Mouse (Mus musculus): ENCODE results near the gene Acot12. TPM values are rescaled to one million over a fixed set of nuclear protein-coding genes. Genes with fewer than 3 reads are reported as not detected.

Acot12 gene
- polyA plus RNA-seq, 1 experiment from 2014 or later, result 0.18 TPM

GRCm38 (mm10) chr13:91719487-91719886, 21.8 kb upstream of the Acot12 start:
- no peak for ATAC-seq (ENCODE audit: low FRiP score, low TSS enrichment)
- TF ChIP-seq EP300 (optimal IDR thresholded peaks at IDR 0.05) (no peak), CTCF (IDR thresholded peaks at IDR 0.05; ENCODE audit: low read depth) (no peak)
- WGBS, result 96% methylated on average over 6 of the region's 6 CpGs
- Histone ChIP-seq H3K9ac (ENCODE audit: low read length) (no peak overlapping the region), H3K9me3 (ENCODE audit: control insufficient read depth, low read length) (no peaks in the 10 kb centered on the region), H3K4me2 (replicated peaks; ENCODE audit: low read depth) (no peak overlapping the region), H3K36me3 (ENCODE audit: control insufficient read depth, insufficient read depth, low read length) (no peaks in the 10 kb centered on the region), H3K4me3 (ENCODE audit: low read depth, low read length) (no peak overlapping the region), H3K4me1 (replicated peaks; ENCODE audit: control insufficient read depth, insufficient read depth) (no peaks in the 10 kb centered on the region), H3K27ac (replicated peaks) (no peak overlapping the region), H3K27me3 (ENCODE audit: control insufficient read depth, insufficient read depth, low read length) (no peaks in the 10 kb centered on the region)
- DNase-seq (ENCODE audit: low spot score), result no peak

- no peak overlapping the region for H3K4me2 ChIP-seq (replicated peaks; ENCODE audit: low read depth)
- WGBS, result 66% methylated on average over 8 of the region's 8 CpGs
- DNase-seq (ENCODE audit: low spot score) (no peak), ATAC-seq (ENCODE audit: low FRiP score, low TSS enrichment) (peak; percentile 56; the same call in 1 of the 2 replicates)
- peak; percentile 66 for TF ChIP-seq CTCF (IDR thresholded peaks at IDR 0.05; ENCODE audit: low read depth)
- no peak for TF ChIP-seq EP300 (optimal IDR thresholded peaks at IDR 0.05)
- no peak overlapping the region for H3K4me3 ChIP-seq (ENCODE audit: low read depth, low read length)
- H3K27ac ChIP-seq (replicated peaks), result no peak overlapping the region
- H3K36me3 ChIP-seq (ENCODE audit: control insufficient read depth, insufficient read depth, low read length), result no peaks in the 10 kb centered on the region
- H3K4me1 ChIP-seq (replicated peaks; ENCODE audit: control insufficient read depth, insufficient read depth), result no peaks in the 10 kb centered on the region
- H3K9ac ChIP-seq (ENCODE audit: low read length), result no peak overlapping the region
- no peaks in the 10 kb centered on the region for H3K9me3 ChIP-seq (ENCODE audit: control insufficient read depth, low read length)
- H3K27me3 ChIP-seq (ENCODE audit: control insufficient read depth, insufficient read depth, low read length), result no peaks in the 10 kb centered on the region
These were observed 18.1 kb upstream of the Acot12 start for GRCm38 (mm10) chr13:91723108-91723735.

- ATAC-seq (ENCODE audit: low FRiP score, low TSS enrichment), result no peak
- TF ChIP-seq EP300 (optimal IDR thresholded peaks at IDR 0.05) (no peak), CTCF (IDR thresholded peaks at IDR 0.05; ENCODE audit: low read depth) (no peak)
- H3K27ac ChIP-seq (replicated peaks), result no peak overlapping the region
- H3K36me3 ChIP-seq (ENCODE audit: control insufficient read depth, insufficient read depth, low read length), result no peaks in the 10 kb centered on the region
- H3K27me3 ChIP-seq (ENCODE audit: control insufficient read depth, insufficient read depth, low read length), result no peaks in the 10 kb centered on the region
- no peaks in the 10 kb centered on the region for H3K9me3 ChIP-seq (ENCODE audit: control insufficient read depth, low read length)
- no peak for DNase-seq (ENCODE audit: low spot score)
- H3K9ac ChIP-seq (ENCODE audit: low read length), result no peak overlapping the region
- no peaks in the 10 kb centered on the region for H3K4me1 ChIP-seq (replicated peaks; ENCODE audit: control insufficient read depth, insufficient read depth)
- H3K4me3 ChIP-seq (ENCODE audit: low read depth, low read length), result no peak overlapping the region
- no peak overlapping the region for H3K4me2 ChIP-seq (replicated peaks; ENCODE audit: low read depth)
- WGBS, result 77% methylated on average over 7 of the region's 7 CpGs
These were observed 17.6 kb upstream of the Acot12 start for GRCm38 (mm10) chr13:91723736-91724119.

- DNase-seq (ENCODE audit: low spot score), result no peak
- no peak for ATAC-seq (ENCODE audit: low FRiP score, low TSS enrichment)
- WGBS, result 74% methylated on average over 3 of the region's 3 CpGs
- no peak overlapping the region for H3K27ac ChIP-seq (replicated peaks)
- H3K9ac ChIP-seq (ENCODE audit: low read length), result no peak overlapping the region
- H3K36me3 ChIP-seq (ENCODE audit: control insufficient read depth, insufficient read depth, low read length), result no peaks in the 10 kb centered on the region
- H3K4me1 ChIP-seq (replicated peaks; ENCODE audit: control insufficient read depth, insufficient read depth), result no peaks in the 10 kb centered on the region
- H3K27me3 ChIP-seq (ENCODE audit: control insufficient read depth, insufficient read depth, low read length), result no peaks in the 10 kb centered on the region
- H3K9me3 ChIP-seq (ENCODE audit: control insufficient read depth, low read length), result no peaks in the 10 kb centered on the region
- no peak for TF ChIP-seq EP300 (optimal IDR thresholded peaks at IDR 0.05)
- no peak for TF ChIP-seq CTCF (IDR thresholded peaks at IDR 0.05; ENCODE audit: low read depth)
- H3K4me2 ChIP-seq (replicated peaks; ENCODE audit: low read depth), result no peak overlapping the region
- H3K4me3 ChIP-seq (ENCODE audit: low read depth, low read length), result no peak overlapping the region
These were observed 17.1 kb upstream of the Acot12 start for GRCm38 (mm10) chr13:91724211-91724610.

- no peak for TF ChIP-seq EP300 (optimal IDR thresholded peaks at IDR 0.05)
- TF ChIP-seq CTCF (IDR thresholded peaks at IDR 0.05; ENCODE audit: low read depth), result no peak
- DNase-seq (ENCODE audit: low spot score), result no peak
- no peak overlapping the region for H3K27ac ChIP-seq (replicated peaks)
- H3K4me3 ChIP-seq (ENCODE audit: low read depth, low read length), result no peak overlapping the region
- H3K4me2 ChIP-seq (replicated peaks; ENCODE audit: low read depth), result no peak overlapping the region
- H3K4me1 ChIP-seq (replicated peaks; ENCODE audit: control insufficient read depth, insufficient read depth), result no peaks in the 10 kb centered on the region
- 64% methylated on average over 3 of the region's 3 CpGs for WGBS
- no peak overlapping the region for H3K9ac ChIP-seq (ENCODE audit: low read length)
- H3K27me3 ChIP-seq (ENCODE audit: control insufficient read depth, insufficient read depth, low read length), result no peaks in the 10 kb centered on the region
- H3K36me3 ChIP-seq (ENCODE audit: control insufficient read depth, insufficient read depth, low read length), result no peaks in the 10 kb centered on the region
- no peaks in the 10 kb centered on the region for H3K9me3 ChIP-seq (ENCODE audit: control insufficient read depth, low read length)
- no peak for ATAC-seq (ENCODE audit: low FRiP score, low TSS enrichment)
These were observed 16.2 kb upstream of the Acot12 start for GRCm38 (mm10) chr13:91725130-91725529.

- H3K9ac ChIP-seq (ENCODE audit: low read length), result no peak overlapping the region
- ATAC-seq (ENCODE audit: low FRiP score, low TSS enrichment) (no peak), DNase-seq (ENCODE audit: low spot score) (no peak)
- no peaks in the 10 kb centered on the region for H3K4me1 ChIP-seq (replicated peaks; ENCODE audit: control insufficient read depth, insufficient read depth)
- no peak overlapping the region for H3K4me3 ChIP-seq (ENCODE audit: low read depth, low read length)
- H3K36me3 ChIP-seq (ENCODE audit: control insufficient read depth, insufficient read depth, low read length), result no peaks in the 10 kb centered on the region
- no peaks in the 10 kb centered on the region for H3K27me3 ChIP-seq (ENCODE audit: control insufficient read depth, insufficient read depth, low read length)
- H3K27ac ChIP-seq (replicated peaks), result no peak overlapping the region
- H3K9me3 ChIP-seq (ENCODE audit: control insufficient read depth, low read length), result no peaks in the 10 kb centered on the region
- H3K4me2 ChIP-seq (replicated peaks; ENCODE audit: low read depth), result no peak overlapping the region
- TF ChIP-seq CTCF (IDR thresholded peaks at IDR 0.05; ENCODE audit: low read depth) (no peak), EP300 (optimal IDR thresholded peaks at IDR 0.05) (no peak)
These were observed 13.4 kb upstream of the Acot12 start for GRCm38 (mm10) chr13:91727899-91728298.
